Mouse (Mus musculus): ENCODE measurements at regions not wholly inside any gene's neighbourhood (a gene's known extent, or its start where the extent isn't known, plus 50 kb on each side); places are given as distances from the start of the nearest gene placed in this dataset.

DNA sequence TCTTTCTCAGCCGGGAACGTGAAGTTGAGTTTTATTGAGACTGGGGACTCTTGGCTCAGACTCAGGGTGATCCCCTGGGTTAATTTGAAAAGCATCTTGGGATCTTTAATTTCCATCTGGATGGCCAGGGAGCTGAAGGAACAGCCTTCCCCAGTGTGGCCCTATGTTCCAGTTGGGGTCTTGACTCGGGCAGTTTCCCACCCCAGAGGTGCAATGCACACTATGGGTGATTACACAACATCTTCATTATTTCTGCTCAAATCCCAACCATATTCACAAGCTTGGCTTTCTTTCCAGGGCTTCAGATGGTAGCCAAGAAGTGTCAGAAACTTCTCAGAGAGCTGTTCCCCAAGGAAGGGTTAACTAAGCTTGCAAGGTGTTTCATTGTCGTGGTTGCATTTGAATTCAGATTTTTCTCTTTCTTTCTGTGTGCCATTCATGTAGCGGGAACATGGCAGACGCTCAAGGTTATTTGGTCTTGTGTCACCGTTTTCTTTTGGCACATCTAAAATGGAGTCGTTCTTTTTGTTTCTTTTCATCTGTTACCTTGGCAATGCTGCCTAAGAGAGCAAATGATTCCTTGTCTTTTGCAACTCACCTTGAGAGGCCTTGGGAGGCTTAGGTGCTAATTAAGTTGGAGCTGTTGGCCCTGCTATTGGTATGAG lies 179.5 kb downstream of the Fam169b start:
- intact Hi-C loops (cut with DNase I) = no loop called here

DNA sequence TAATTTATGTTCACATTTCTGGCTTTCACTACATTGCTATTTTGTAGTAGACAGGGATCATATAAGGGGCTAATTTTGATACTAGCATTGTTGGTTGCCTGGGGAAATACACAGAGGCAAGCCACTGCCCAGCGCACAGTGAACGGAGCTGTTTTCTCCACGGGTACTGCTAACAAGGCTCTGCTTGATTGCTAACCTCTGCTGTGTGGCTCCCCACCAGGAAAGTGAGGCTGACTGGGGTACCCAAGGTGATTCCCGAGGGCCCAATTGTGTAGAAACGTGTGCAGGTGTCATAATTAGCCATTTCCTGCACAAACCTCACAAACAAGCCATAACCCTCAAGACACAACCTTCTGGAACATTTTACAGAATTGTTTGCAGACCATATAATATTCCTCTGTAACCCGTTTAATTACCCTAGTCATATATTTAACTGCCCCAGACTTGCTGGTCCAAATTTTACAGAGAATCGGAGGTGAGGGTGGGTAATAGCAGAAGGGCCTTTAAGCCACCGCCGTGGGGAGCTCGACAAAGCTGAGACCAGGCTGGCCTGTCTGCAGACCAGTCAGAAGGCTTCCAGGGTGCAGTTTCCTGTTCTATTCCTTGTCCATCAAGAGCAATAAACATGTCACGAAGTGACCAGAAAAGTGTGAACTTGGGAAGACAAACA lies 170.9 kb downstream of the Fam169b start:
- intact Hi-C loops (cut with DNase I) = no loop called here

DNA sequence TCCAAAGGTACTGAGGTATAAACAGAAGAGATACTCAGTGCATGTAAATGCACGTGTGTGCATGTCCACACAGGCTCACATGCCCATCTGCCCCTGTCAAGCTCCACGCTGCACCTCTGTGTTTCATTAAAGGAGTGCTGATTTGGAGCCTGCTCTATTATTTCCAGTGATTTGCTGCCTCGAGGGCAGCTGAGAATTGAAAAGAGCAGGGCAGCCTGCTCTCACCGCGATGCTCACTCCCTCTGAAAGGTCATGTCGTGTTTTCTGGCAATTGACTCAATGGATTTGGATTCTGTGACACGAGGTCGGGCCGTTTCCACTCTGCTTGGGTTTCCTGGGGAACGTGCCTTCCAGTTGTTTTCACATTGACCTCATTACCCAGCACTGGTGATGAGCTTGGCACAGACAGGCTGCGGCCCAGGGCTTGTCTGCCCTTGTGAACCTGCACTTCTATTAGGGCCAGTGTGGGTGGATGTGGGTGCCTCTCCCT lies 167.1 kb downstream of the Fam169b start:
- intact Hi-C loops (cut with DNase I) = no loop called here

DNA sequence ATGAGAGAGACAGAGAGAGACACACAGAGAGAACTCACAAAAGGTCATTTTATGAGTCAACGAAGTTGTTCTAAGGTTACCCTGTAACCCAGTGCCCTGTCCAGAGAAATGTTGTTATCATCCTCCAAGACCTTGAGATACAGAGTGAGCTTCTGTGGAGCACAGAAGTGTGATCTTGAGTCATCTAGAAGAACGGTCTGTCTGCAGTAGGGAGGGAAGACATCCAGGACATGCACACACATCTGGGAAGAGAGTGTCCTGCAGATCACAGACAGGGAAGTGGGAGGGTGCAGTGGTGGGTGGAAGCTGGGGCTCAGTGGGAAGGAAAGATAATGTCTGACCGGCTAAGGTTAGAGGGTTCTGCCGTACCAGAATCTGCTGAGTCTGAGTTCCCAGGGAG lies 155.3 kb downstream of the Fam169b start:
- intact Hi-C loops (cut with DNase I) = no loop called here

DNA sequence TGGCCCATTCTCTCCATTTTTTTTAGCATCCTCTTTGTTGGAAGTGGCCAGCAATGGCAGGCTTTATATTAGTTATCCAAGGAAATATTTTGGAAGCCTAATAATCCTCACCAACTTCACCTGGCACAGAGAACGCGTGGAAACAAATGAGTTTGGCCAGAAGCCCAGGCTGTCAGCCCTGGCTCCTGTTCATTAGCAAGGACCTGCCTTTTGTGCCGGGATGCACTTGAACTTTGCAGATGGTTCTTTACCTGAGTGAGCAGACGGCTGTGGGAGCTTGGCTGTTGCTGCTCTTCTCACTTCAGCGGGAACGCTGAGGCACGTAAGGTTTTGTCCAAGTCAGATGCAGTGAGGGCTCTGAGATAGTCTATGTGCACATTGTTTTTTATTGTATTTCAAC lies 142.3 kb downstream of the Fam169b start:
- intact Hi-C loops (cut with DNase I) = no loop called here

DNA sequence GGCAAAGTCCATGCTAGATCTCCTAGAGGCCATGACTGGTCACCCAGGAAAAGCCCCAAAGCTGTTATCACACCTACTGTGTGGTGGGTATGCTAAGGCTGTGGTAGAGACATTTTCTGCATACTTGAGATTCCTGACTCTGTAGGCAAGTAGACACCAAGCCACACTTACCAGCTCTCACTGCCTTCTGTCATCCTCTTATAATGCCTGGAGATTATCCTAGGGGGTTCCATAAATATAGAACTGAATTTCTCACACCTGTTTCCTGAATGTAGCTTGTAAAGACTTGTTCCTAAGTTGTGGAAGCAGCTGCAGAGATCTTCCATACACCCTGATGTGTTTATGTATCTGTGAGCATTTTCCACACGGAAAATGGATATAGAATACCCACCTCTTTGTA lies 139.1 kb downstream of the Fam169b start:
- intact Hi-C loops (cut with DNase I) = no loop called here

All from adrenal gland (tissue).